Mouse (Mus musculus) testis, adult 2 months (tissue): Measurements from ENCODE around the gene Metap1. TPM values are rescaled to one million over a fixed set of nuclear protein-coding genes. Genes with fewer than 3 reads are reported as not detected.
"Not testable (repeated sequence)": the region's sequence is repeated elsewhere in the genome, so short reads cannot be mapped to it uniquely, and the experiment has no call there.

ENCODE experiments used
- H3K27ac ChIP-seq: fragments of 200-500 bp; 2 replicates; pipeline ENCODE4 v1.5.1; 2012; ENCODE audit warnings: low read depth, low read length; ENCODE audit not compliant: control insufficient read depth, insufficient read depth
- H3K27me3 ChIP-seq: fragments of 200-500 bp; 2 replicates; pipeline ENCODE4 v1.6.1; 2012; ENCODE audit warnings: mild to moderate bottlenecking, low read length, moderate library complexity; ENCODE audit not compliant: control insufficient read depth, insufficient read depth
- H3K36me3 ChIP-seq: fragments of 200-500 bp; 2 replicates; pipeline ENCODE4 v1.6.1; 2012; ENCODE audit warnings: mild to moderate bottlenecking, low read length; ENCODE audit not compliant: control insufficient read depth, insufficient read depth
- H3K4me1 ChIP-seq: fragments of 200-500 bp; 2 replicates; pipeline ENCODE4 v1.6.1; 2012; ENCODE audit warnings: low read length; ENCODE audit not compliant: control insufficient read depth, insufficient read depth
- H3K4me3 ChIP-seq: fragments of 200-500 bp; 2 replicates; pipeline ENCODE4 v1.5.1; 2012; ENCODE audit warnings: low read depth, mild to moderate bottlenecking, low read length, moderate library complexity, mixed read lengths; ENCODE audit not compliant: control insufficient read depth
- CTCF ChIP-seq: fragments of 200-500 bp; IDR thresholded peaks from 2 replicates; pipeline ENCODE4 v1.5.1; 2012; ENCODE audit warnings: low read depth, mild to moderate bottlenecking, inconsistent platforms, low read length, moderate library complexity; ENCODE audit not compliant: control insufficient read depth, insufficient read depth, insufficient replicate concordance
- POLR2A ChIP-seq: fragments of 200-500 bp; IDR thresholded peaks from 2 replicates; pipeline ENCODE4 v1.6.1; 2012; ENCODE audit warnings: low read depth, mild to moderate bottlenecking, inconsistent platforms, low read length, moderate library complexity; ENCODE audit not compliant: control insufficient read depth
- polyA plus RNA-seq: library from polyadenylated mRNA; depleted of rRNA; stranded (reverse); fragments of >200 nt; gene quantifications from 2 replicates; pipeline ENCODE4 v1.2.3, GENCODE M21; 2012

Metap1 gene
- polyA plus RNA-seq, 1 experiment: 25.7 TPM

DNA sequence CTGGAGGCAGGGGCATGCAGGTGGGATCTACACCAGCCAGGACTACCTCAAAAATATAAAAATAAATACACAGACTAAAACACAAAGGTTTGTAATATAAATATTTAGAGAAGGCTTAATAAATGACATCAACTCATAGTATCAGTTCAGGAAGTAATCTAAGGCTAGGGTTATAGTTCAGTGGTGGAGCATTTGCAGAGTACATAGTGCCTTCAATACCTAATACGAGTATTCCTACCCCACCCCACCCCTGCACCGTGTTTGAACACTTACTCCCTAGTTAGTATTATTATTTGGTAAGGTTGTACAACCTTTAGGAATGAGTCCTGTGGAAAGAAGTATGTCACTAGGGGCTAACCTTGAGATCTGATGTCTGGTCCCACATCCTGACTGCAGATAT lies 6.1 kb downstream of the Metap1 start:
- H3K4me1 ChIP-seq: no peaks in the 10 kb centered on the region

GRCm38 (mm10) chr3:138481526-138482284 lies 7.6 kb downstream of the Metap1 start:
- Histone ChIP-seq H3K4me1 (no peaks in the 10 kb centered on the region), H3K4me3 (no peak overlapping the region), H3K27me3 (no peaks in the 10 kb centered on the region), H3K36me3 (peaks cover 1% of the 10 kb centered on the region), H3K27ac (0 out of 2 replicates have a peak overlapping the region, but pooled peaks have one; percentile 1)
- TF ChIP-seq CTCF (no peak), POLR2A (no peak)

More for the DNA sequence above, 6.1 kb downstream of the Metap1 start:
- H3K27me3 ChIP-seq: no peaks in the 10 kb centered on the region
- H3K4me3 ChIP-seq: no peak overlapping the region
- TF ChIP-seq CTCF (no peak), POLR2A (no peak)
- H3K36me3 ChIP-seq: peaks cover 1% of the 10 kb centered on the region
- H3K27ac ChIP-seq: no peak overlapping the region

DNA sequence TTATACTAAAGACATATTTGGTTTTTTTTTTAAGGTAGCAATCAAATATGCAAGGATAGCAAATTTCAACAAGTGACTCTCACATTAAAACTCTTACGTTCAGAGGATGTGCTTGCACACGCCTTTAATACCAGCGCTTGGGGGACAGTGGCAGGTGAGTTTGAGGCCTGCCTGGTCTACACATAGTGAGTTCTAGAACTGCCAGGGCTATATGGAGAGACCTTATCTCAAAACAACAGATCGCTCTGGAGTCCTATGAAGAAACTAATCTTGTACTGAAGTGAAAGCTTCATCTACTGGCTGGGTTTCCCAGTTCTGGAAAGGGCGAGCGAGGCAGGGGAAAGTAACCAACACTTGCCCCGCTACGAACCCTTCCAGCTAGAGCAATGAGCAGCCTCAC lies 9.8 kb downstream of the Metap1 start:
- TF ChIP-seq CTCF: no peak
- no peak for TF ChIP-seq POLR2A
- Histone ChIP-seq H3K4me1 (no peaks in the 10 kb centered on the region), H3K4me3 (no peak overlapping the region), H3K27ac (no peak overlapping the region), H3K27me3 (no peaks in the 10 kb centered on the region), H3K36me3 (peaks cover 1% of the 10 kb centered on the region)

DNA sequence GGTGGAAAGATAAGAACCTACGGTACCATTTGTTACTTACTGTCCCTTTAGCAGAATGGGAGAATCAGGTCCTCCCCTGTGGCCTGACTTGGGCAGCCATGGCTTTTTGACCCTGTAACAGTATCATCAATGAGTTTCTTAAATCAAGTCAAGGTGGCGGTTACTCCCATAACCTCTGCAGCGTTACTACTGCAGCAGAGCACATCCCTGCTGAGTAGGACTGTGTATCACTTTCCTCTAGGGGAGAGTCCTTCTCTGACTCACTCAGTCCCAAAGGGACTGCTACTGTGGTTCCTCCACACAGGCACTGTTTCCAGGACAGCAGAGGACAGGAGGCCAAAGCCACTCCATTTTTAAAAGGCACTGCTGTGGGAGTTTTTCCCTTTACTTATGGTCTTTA lies 18.2 kb downstream of the Metap1 start:
- H3K4me1 ChIP-seq: no peaks in the 10 kb centered on the region
- no peak overlapping the region for H3K4me3 ChIP-seq
- H3K27ac ChIP-seq: no peak overlapping the region
- no peaks in the 10 kb centered on the region for H3K27me3 ChIP-seq
- peaks cover 2% of the 10 kb centered on the region; the same call in 1 of the 2 replicates for H3K36me3 ChIP-seq
- TF ChIP-seq CTCF: no peak
- no peak for TF ChIP-seq POLR2A

DNA sequence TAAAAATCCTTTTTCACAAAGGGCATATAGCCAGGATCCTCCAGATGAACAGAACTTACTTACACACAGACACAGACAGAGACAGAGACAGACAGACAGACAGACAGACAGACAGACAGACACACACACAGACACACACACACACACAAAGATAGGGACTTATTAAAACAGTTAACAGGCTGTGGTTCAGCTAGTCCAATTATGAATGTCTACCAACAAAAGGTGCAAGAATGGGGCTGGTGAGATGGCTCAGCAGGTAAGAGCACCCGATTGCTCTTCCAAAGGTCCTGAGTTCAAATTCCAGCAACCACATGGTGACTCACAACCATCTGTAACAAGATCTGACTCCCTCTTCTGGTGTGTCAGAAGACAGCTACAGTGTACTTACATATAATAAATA lies 22.7 kb downstream of the Metap1 start:
- H3K4me1 ChIP-seq, H3K36me3 ChIP-seq, H3K27ac ChIP-seq, H3K4me3 ChIP-seq, H3K27me3 ChIP-seq: not testable (repeated sequence)

DNA sequence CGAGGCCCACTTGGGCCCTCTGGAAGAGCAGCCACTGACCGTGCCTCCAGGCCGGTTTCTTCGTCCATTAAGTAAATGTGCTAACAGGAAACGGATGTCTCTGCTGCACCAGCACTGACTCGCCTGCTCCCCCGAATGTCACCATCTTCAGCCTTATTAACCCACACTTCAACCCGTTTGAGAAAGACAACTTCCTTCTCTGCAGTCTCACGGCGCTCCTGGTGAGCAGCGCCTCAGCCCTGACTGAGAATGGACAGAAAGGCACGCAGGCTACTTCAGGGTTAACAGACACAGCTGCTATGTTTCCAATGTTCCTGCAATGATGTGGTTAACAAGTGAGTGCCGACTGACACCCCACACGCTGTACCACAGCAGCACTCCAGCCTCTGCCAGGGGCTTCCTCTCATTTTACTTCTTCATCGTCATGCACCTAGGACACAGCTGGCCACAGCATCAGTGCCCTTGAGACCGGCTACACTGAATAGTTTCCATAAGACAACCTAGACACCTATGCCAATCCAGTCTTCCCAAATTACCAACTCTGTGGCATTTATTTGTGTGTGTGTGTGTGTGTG lies 24.7 kb downstream of the Metap1 start:
- no peaks in the 10 kb centered on the region for H3K27me3 ChIP-seq
- H3K4me1 ChIP-seq: no peaks in the 10 kb centered on the region
- H3K27ac ChIP-seq: no peak overlapping the region
- H3K36me3 ChIP-seq: peaks cover 7% of the 10 kb centered on the region
- H3K4me3 ChIP-seq: no peak overlapping the region
- no peak for TF ChIP-seq POLR2A
- no peak for TF ChIP-seq CTCF

GRCm38 (mm10) chr3:138463807-138464206 lies 25.5 kb downstream of the Metap1 start:
- H3K36me3 ChIP-seq: peaks cover 7% of the 10 kb centered on the region
- no peak overlapping the region for H3K27ac ChIP-seq
- H3K4me3 ChIP-seq: no peak overlapping the region
- no peak for TF ChIP-seq CTCF
- TF ChIP-seq POLR2A: no peak
- H3K27me3 ChIP-seq: no peaks in the 10 kb centered on the region
- no peaks in the 10 kb centered on the region for H3K4me1 ChIP-seq
